Mouse (Mus musculus) ES-Bruce4 (cell line): ENCODE data around the gene Kif5a.

Source experiments
- CTCF ChIP-seq: IDR thresholded peaks from one replicate; pipeline ENCODE4 v1.8.1; 2011; ENCODE audit warnings: low read depth, low read length
- POLR2A ChIP-seq: IDR thresholded peaks from one replicate; pipeline ENCODE4 v1.8.1; 2011; ENCODE audit warnings: low read length; ENCODE audit not compliant: insufficient read depth

DNA sequence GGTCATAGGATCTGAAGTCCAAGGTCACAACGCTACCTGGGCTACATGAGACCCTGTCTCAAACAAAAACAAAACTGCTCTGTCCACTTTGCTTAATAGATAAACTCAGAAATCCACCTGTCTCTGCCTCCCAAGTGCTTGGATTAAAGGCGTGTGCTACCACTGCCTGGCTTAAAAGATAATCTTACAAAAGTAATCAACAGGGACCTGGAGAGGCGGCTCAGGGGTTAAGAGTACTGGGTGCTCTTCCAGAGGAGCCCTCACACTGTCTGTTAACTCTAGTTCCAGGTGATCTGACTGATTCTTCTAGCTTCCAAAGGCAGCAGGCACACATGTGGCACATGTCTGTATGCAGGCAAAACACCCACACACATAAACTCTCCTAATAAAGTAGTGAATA lies 60.0 kb downstream of the Kif5a start:
- no peak for TF ChIP-seq CTCF
- no peak for TF ChIP-seq POLR2A
